In the genomic region with DNA sequence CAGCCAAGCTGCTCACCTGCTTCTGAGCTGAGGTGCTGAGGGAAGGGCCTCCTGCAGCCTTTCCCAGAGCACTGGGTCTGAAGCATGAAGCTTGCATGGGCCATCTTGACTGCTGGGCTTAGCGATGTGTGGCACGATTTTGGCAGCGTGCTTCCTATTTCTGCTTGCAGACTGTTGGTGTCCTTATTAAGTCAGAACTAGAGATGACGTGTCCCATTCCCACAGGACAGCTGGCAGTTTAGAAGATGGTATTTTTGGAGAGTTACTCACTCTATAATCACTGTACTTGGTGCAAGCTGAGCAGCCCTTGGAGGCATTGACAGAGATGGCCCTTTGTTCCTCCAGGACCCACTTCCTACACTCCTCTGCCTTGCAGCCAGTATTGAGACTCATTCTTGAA, we compare ENCODE assay signal across 10 mouse cellular contexts.
DNase-seq lines count a peak whose midpoint lies in the region; ATAC-seq and TF ChIP-seq lines count a peak whose summit lies in the region.
"Had no signal": no experiment of that assay in that cellular context is flagged by ENCODE, and none has a peak within 500 bp of the region (broad histone marks: within the 10 kb centered on the region; RNA-seq: fewer than 3 reads in every experiment).

No protein-coding gene starts in this region.

- DNase-seq in 3134 (ENCODE audit: extremely low read depth, insufficient read length, low spot score): peak; percentile 27
- peak; percentile 12 for DNase-seq in brain, embryonic 14.5 days (ENCODE audit: low read depth)
- DNase-seq in frontal cortex, postnatal 14 days (ENCODE audit: low spot score in 2 of 2): peak; percentile 50 to 69
- peak; percentile 76 to 87 for DNase-seq in left cerebral cortex, adult 9 months (ENCODE audit: low spot score in 2 of 2)
- DNase-seq in kidney, adult 8-10 months: no peak
- no peak for DNase-seq in gastrocnemius, postnatal 25 days
- DNase-seq in adrenal gland, postnatal 4 days (ENCODE audit: low spot score in 2 of 2): no peak
- DNase-seq: gastrocnemius, postnatal 10 days; lung, adult 2 months had no signal

- no peak for TF ChIP-seq CTCF in brain, embryonic 14.5 days (IDR thresholded peaks at IDR 0.05; ENCODE audit: borderline replicate concordance, extremely low read depth, insufficient read depth, insufficient read length)

- ATAC-seq in activated CD4-positive, CD25-positive, alpha-beta regulatory T cell, adult 4 months: no peak

- no peak for TF ChIP-seq POLR2A in brain, embryonic 14.5 days (IDR thresholded peaks at IDR 0.05; ENCODE audit: borderline replicate concordance, extremely low read depth, insufficient read depth, insufficient read length, poor library complexity, severe bottlenecking)

Comparison
In these comparisons a context has a peak if more than half of its experiments do, and no peak if none do; other contexts are left out.
1. DNase-seq: peak in 3134 (single experiment), brain, embryonic 14.5 days (single experiment), frontal cortex, postnatal 14 days (2 of 2) and left cerebral cortex, adult 9 months (2 of 2); none in kidney, adult 8-10 months (0 of 2), gastrocnemius, postnatal 25 days (single experiment) and adrenal gland, postnatal 4 days (0 of 2).